Mouse (Mus musculus) adrenal gland, postnatal 10 days (tissue): ENCODE data around the gene Sim2. TPM values are rescaled to one million over a fixed set of nuclear protein-coding genes. Genes with fewer than 3 reads are reported as not detected.

Source experiments
- DNase-seq: peaks from one replicate; pipeline ENCODE4 v3.0.0; 2021; ENCODE audit warnings: mixed read lengths
- microRNA-seq: library from miRNA; unstranded; fragments of <30 nt; microRNA quantifications from one replicate; pipeline ENCODE4 v1.2.0, GENCODE M21; 2021
- total RNA-seq, 2 experiments: library from RNA; stranded (reverse); gene quantifications; 2 replicates each; pipeline ENCODE4 v1.2.3; 2021

Gene Sim2
- total RNA-seq, 2 experiments from 2014 or later = 0.09 TPM; not detected in 1

DNA sequence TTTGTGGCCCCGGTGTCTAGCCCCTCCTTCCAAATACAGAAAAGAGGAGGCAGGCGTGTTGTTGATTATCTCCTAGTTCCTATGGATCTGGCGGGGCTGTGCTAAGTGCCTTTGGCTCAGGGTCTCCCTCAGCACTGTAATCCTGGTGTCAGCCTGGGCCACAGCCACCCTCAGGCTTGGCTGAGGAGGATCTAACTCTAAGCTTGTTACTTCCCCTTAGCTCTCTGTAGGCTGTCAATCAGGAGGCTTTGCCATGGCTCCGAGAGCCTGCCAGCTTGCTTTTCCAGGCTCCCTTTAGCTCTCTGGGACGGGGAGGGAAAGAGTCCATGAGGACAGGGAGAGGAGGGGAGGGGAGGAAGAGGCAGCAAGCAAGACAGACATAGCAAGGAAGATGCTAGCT is 80.2 kb downstream of the Sim2 start:
- DNase-seq = no peak

DNA sequence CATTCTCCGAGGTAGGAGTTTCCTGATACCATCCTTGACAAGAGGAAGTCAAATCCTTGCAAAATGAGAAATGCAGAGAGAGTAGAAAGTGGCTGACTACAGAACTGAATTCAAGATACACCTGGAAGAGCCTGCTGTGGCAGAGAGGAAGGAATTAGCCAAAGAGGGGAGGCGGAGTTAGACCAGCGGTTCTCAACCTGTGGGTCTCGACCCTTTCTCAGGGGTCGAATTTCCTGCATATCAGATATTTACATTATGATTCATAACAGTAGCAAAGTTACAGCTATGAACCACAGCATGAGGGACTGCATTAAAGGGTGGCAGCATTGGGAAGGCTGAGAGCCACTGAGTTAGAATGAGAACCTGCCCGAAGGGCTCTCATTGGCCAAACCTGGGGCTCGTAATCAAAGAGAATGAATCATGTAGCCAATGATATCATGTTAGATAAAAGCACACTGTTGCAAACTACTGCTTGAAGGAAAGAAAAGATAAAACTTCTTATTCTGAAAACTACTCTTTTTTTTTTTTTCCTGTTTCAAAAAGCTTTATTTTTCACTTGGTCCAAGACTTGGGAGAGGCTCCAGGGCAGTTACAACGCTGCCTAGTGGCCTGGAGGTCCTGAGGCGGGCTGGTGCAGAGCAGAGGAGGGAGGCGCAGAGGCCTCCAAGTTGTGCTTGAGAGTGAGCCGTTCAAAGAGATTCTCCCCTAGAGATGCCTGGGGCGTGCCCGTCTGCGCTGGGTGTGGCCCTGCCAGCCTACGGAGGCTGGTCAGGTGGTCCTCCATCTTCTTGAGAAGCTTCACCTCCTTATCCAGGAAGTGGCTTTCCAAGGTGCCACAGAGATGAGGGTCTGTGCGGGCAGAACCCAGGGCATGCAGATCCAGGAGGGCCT is 84.2 kb downstream of the Sim2 start:
- no peak for DNase-seq

DNA sequence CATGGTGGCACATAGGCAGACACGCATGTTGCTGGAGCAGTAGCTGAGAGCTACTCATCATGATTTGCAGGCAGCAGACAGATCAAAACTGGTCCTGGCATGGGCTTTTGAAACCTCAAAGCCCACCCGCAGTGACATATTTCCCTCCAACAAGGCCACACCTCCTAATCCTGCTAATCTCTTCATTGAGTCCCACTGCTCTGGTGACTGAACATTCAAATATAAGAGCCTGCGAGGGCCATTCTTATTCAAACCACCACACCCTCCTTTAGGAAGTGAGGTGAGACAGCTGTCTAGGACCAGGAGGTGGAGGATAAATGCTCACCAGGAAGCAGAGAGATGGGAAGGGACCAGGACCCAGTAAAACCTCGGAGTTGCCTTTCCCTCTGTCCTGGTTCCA is 85.5 kb downstream of the Sim2 start:
- no peak for DNase-seq

- no peak for DNase-seq
These were observed 88.6 kb downstream of the Sim2 start for GRCm38 (mm10) chr16:94173361-94173760.

GRCm38 (mm10) chr16:94175366-94175986 is 90.7 kb downstream of the Sim2 start:
- no peak for DNase-seq

Small RNAs within 50 kb of the gene (microRNA-seq; reads per million reads assigned to microRNA genes)
- not detected for gene Gm23062

Other genes with a start within 250 kb of the Sim2 start
- gene Chaf1b, start 201.0 kb upstream of the Sim2 start, total RNA-seq = 10 to 100 TPM; 10.1 to 14.5 TPM
- gene Cldn14, start 76.1 kb upstream of the Sim2 start, total RNA-seq = 1 to 10 TPM; 1.2 to 2.5 TPM
- gene Hlcs, start 228.6 kb downstream of the Sim2 start, total RNA-seq = 10 to 100 TPM; 11.9 to 13.5 TPM
- gene Ripply3, start 243.5 kb downstream of the Sim2 start, total RNA-seq = 1 to 10 TPM; 3.8 to 4.0 TPM